Mouse (Mus musculus): ENCODE measurements at regions not wholly inside any gene's neighbourhood (a gene's known extent, or its start where the extent isn't known, plus 50 kb on each side); places are given as distances from the start of the nearest gene placed in this dataset.

DNA sequence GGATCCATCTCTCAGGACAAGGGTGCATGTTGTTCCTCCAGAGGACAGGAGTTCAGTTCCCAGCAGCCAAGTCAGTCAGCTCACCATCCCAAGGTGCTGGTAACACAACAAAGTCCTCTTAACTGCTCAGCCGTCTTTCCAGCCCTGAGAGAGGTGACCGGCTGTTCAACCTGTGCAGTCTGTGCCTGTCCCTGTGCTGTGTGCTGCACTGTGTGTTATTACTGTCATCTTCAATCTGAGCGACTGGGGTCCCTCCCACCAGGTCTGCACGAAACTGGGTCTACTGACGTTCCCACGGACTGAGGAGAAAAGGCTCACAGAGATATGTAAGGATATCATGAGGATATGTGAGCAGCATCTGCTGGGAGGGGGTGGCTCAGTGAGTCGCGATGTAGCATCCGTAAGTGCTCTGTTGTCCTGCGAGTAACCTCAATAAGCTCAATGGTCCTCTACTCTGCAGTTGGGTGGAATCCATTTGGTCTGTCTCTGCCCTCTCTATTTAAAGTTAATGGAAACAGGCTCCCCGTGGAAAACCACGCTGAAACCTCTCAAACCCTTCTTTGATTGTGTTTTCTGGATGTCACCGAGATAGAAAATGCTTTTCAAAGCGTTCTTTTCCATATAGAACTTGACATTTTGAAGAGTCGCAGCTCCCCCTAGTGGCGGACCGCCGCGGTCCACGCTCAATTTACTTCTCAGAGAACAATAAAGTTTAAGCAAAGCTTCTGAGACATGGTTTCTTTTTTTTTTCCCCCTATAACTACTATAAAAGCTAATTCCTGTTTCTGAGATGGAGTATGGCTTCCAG is 87.1 kb upstream of the Intu start:
- peak; percentile 78 to 80 for DNase-seq (ENCODE audit: low spot score in 2 of 2)

DNA sequence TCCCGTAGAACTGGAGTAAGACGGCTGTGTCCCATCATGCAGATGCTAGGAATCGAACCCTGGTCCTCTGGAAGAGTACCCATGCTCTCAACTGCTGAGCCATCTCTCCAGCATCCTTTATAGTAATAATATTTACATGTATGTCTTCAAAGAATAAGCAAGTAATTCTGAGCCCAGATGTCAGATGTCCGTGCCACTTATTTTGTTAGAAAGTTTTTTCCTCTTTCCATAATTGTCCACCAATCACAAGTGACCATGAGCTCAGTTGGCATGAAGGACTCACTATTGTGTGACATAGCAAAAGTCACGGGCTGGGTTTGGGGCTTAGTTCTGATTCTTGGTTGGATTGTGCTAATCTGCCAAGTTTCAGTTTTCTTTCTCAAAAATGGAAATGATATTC is 78.1 kb upstream of the Intu start:
- no peak for DNase-seq (ENCODE audit: low spot score in 2 of 2)

DNA sequence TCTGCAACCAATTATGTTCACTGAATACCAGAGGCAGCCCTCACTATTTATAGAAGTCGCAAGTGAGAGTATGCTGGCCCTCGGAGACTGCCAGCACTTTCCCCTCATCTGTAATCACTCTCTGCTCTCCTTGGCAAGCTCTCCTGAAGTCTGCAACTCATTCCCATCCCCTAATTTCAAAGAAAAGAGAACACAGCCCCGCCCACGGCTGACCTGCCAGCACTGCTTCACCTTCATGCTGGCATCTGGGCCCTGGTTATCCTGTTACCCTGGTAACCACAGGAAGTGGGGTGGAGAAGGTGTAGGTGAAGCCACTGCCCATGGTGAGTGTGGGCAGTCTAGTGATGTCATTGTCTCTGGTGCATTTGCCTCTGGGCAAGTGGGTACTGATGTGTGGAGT is 77.5 kb upstream of the Intu start:
- no peak for DNase-seq (ENCODE audit: low spot score in 2 of 2)

DNA sequence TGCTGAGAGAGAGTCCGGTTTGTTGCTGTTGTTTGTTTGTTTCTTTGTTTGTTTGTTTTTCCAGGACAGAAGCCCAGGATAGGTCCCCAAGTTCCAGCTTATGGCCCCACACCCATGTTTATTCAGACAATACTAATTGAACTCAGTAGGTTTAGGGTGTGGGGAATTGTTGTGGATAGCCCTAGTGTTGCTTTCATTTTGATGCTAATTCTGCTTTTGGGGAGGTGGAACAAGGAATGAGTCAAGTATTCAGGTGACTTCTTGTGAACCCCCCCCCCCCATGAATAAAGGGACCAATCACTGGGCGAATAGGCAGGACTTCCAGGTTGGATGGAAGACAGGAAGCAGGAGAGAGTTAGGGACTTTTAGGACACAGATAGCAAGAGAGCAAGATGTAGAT is 75.0 kb upstream of the Intu start:
- DNase-seq (ENCODE audit: low spot score in 2 of 2): no peak

DNA sequence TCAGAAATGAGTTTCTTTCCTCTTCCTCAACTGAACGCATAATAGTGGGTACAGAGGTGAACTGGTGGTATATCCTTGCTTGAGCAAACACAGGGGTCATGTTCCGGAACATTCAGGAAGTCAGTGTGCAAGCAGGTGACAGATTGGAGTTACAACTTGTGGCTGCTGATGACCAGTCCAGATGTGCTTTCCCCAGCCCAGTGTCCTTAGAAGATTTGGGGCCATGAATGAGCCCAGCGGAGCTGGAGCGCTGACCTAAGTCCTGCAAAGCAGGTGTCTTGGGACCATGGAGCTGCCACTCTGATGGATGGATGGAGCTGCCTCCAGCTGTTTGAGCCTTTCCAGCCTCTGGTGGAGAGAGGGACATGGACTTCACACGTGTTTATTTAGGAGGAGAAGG is 72.6 kb upstream of the Intu start:
- no peak for DNase-seq (ENCODE audit: low spot score in 2 of 2)

DNA sequence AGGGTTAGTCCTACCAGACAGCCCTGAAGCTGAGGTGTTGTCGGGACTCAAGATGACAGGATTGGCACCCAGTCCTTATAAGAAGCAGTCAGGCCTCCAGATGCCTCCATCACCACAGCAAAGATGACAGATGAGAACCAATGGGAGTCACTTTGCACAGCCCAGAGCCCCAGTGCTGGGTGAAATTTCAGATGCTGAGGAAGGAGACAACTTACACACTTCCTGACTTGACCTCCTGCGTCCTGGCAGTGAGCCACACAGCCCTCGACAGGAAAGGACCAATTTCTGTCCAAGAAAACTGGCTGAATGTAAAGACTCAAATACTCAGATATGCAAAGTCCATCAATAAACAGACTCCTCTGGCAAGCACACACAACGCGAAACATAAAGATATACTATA is 67.6 kb upstream of the Intu start:
- no peak for DNase-seq (ENCODE audit: low spot score in 2 of 2)

DNA sequence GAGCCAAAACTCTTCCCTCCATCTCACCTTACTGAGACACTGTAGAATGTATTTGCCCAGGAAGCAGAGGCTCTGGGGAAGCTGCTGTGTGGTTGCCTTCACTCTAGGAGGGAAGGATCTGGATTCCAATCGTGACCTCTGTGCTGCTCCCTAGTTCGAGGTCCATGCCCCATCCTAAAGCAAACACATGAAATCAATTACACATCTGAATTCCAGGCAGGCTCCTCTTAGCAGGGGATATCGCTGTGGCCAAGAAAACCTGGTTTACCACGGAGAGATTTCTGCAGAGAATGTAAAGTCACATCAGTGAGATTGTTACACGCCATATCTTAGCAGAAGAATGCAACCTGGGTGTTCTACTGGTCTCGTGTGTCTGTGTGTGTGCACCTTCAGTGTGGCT is 61.0 kb upstream of the Intu start:
- no peak for DNase-seq (ENCODE audit: low spot score in 2 of 2)

DNA sequence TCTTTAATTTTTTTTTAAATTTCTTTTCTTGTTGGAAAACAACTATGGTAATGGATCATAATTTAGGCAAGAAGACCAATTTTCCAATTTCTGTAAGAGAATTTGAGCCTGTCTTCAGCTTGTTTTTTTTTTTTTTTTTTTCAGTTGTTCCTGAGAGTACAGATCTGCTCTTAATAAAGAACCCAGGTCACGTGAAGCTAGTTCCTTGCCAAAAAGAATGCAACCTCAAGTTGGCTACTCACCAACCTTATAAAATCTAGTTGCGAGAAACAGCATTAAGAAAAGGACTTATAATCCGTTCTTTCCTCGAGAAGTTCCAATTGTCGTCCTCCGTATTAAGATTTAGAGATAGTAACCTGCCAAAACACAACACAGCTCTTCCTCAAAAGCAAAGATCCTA is 58.3 kb upstream of the Intu start:
- DNase-seq (ENCODE audit: low spot score in 2 of 2): no peak

DNA sequence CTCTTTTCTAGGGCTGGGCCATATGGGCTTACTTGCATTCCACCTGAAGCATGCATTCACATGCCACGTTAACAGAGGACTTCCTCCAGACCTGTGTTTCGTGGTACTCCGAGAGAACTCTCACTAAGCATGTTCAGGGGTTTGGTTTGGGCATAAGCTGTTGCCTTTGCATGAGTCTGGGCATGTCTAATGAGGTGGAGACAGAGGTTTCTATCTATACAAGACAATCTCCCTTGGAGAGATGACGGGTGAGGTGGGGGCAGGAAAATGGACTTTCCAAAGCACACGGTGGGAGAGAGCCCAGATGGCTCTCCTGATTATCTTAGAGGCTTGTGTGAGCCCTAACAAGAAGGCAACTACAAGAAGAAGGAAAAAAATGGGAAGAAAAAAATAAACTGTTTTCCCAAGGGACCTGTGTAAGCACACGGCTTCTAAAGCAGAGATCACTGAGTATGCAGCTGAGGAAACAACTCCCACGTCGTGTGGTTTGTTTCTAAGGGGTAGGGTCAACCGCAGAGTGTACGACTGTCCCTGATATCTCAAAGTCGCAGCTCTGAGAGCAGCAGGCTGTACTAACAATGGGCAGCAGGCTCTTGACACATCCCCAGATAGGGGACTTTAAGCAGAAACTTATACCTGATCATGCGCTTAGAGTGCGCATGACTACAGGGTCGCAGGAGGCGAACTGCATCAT is 50.7 kb upstream of the Intu start:
- no peak for DNase-seq (ENCODE audit: low spot score in 2 of 2)

Data from left cerebral cortex, adult 18-20 months (tissue).